In the genomic region with DNA sequence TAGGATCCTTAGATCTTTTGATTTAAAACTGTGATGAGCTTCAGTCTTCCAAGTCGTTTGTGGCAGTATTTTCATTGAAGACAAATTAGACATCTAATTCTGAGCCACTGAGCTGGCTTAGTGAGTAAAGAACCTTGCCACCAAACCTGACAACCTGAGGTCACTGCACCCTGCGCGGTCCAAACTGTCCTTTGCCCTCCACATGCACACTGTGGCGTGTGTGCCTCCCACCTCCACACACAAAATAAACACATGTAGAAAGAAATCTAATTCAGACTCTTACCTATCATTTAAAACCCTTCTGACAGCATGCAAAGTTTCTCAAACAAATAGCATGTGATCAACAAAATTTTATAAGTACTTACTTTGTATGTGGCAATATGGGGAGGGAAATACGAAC, we compare ENCODE assay signal across 15 mouse cellular contexts.
"Had no signal": no experiment of that assay in that cellular context is flagged by ENCODE, and none has a peak within 500 bp of the region (broad histone marks: within the 10 kb centered on the region; RNA-seq: fewer than 3 reads in every experiment).

No protein-coding gene starts in this region.

- H3K4me1 ChIP-seq: midbrain, embryonic 15.5 days; neural tube, embryonic 13.5 days had no signal

- H3K9me3 ChIP-seq: intestine, embryonic 15.5 days; midbrain, embryonic 12.5 days; midbrain, embryonic 15.5 days; neural tube, embryonic 13.5 days had no signal

- ATAC-seq: intestine, embryonic 15.5 days; midbrain, embryonic 15.5 days had no signal

- H3K9ac ChIP-seq: intestine, embryonic 15.5 days; liver, embryonic 14.5 days; midbrain, embryonic 12.5 days; midbrain, embryonic 15.5 days; neural tube, embryonic 13.5 days had no signal

- H3K4me2 ChIP-seq: intestine, embryonic 15.5 days; midbrain, embryonic 12.5 days; midbrain, embryonic 15.5 days; neural tube, embryonic 13.5 days had no signal

- H3K36me3 ChIP-seq: midbrain, embryonic 15.5 days had no signal

- DNase-seq: kidney, adult 11 months; kidney, adult 9 months; kidney, postnatal 25 days; layer of hippocampus, adult 9-11 months; lung, adult 2 months; lung, postnatal 14 days; thymus, adult 18-20 months; thymus, postnatal 36 days had no signal

- H3K4me3 ChIP-seq: intestine, embryonic 15.5 days; layer of hippocampus, adult 2 months; midbrain, embryonic 12.5 days; midbrain, embryonic 15.5 days; neural tube, embryonic 13.5 days had no signal

- H3K27me3 ChIP-seq: intestine, embryonic 15.5 days had no signal

- H3K27ac ChIP-seq: intestine, embryonic 15.5 days; layer of hippocampus, adult 2 months; liver, embryonic 14.5 days; macrophage; midbrain, embryonic 12.5 days; midbrain, embryonic 15.5 days; neural tube, embryonic 13.5 days had no signal
